Mouse (Mus musculus): ENCODE results near the gene Ccr1l1. TPM values are rescaled to one million over a fixed set of nuclear protein-coding genes. Genes with fewer than 3 reads are reported as not detected.

Gene Ccr1l1
- polyA plus RNA-seq, 1 experiment, result not detected

DNA sequence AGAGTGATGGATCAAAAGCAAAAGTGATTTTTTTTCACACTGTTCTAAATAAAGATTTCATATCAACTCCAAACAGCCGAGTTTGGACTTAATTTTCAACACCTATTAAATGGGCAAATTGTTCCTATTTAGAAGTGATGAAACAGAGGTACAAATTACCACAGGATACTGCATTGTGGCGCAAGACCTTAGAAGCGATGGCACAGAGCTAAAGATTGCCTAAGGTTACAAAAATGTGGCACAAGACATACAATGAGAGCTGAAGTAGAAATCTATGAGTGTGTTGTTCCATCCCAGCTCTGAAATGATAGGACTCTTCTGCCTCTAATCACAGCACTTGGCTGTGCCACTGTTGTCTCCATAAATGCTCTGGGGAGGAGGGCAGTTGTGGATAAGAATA lies 13.4 kb downstream of the Ccr1l1 start:
- H3ac ChIP-seq (ENCODE audit: control insufficient read depth, insufficient read length), result no peak overlapping the region
- TF ChIP-seq MYOG (IDR thresholded peaks at IDR 0.05; ENCODE audit: control insufficient read depth in 1 of 3, insufficient read depth in 1 of 3, insufficient read length in 2 of 3, low read depth in 2 of 3) (no peak), E2F4 (IDR thresholded peaks at IDR 0.05; ENCODE audit: insufficient read depth) (no peak), MYOD1 (IDR thresholded peaks at IDR 0.05; ENCODE audit: control insufficient read depth in 1 of 3, insufficient read length in 2 of 3, low read depth in 2 of 3) (no peak), USF1 (IDR thresholded peaks at IDR 0.05; ENCODE audit: low read depth) (no peak), POLR2A (IDR thresholded peaks at IDR 0.05; ENCODE audit: insufficient read length, low read depth) (no peak), POLR2AphosphoS2 (IDR thresholded peaks at IDR 0.05; ENCODE audit: insufficient read length, low read depth) (no peak), SRF (IDR thresholded peaks at IDR 0.05; ENCODE audit: control insufficient read depth, insufficient read length, low read depth) (no peak), CEBPB (IDR thresholded peaks at IDR 0.05; ENCODE audit: insufficient read depth, poor library complexity, severe bottlenecking) (no peak), REST (IDR thresholded peaks at IDR 0.05; ENCODE audit: insufficient read depth, insufficient read length) (no peak), TCF3 (IDR thresholded peaks at IDR 0.05; ENCODE audit: insufficient read length, low read depth) (no peak), MAX (IDR thresholded peaks at IDR 0.05; ENCODE audit: low read depth) (no peak), TCF12 (IDR thresholded peaks at IDR 0.05; ENCODE audit: insufficient read depth, poor library complexity, severe bottlenecking) (no peak)

DNA sequence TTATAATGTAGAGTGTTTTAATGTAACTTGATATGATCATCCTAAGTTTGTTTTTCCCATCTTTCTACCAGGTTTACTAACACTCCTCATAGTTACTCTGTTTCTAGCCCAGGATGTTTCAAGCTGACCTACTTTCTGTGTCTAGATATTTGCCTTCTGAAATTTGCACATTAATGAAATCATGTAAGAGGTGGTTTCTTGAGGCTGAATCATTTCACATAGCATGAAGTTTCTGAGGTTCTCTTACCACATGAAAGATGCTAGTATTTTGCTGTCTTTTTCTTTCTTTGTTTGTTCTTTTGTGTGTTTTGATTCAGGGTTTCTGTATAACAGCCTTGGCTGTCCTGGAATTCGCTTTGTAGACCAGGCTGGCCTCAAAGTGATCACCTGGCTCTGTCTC lies 18.0 kb downstream of the Ccr1l1 start:
- Histone ChIP-seq H3K27me3 (ENCODE audit: control insufficient read depth, insufficient read depth, insufficient read length) (no peaks in the 10 kb centered on the region), H3K4me2 (ENCODE audit: low read depth) (no peak overlapping the region), H3K36me3 (ENCODE audit: control insufficient read depth, insufficient read depth) (no peaks in the 10 kb centered on the region), H3K4me3 (no peak overlapping the region), H3ac (ENCODE audit: control insufficient read depth, insufficient read length) (no peak overlapping the region), H3K79me2 (ENCODE audit: control insufficient read depth, insufficient read depth) (no peaks in the 10 kb centered on the region)
- TF ChIP-seq MYOD1 (IDR thresholded peaks at IDR 0.05; ENCODE audit: control insufficient read depth in 1 of 3, insufficient read length in 2 of 3, low read depth in 2 of 3) (no peak), POLR2A (IDR thresholded peaks at IDR 0.05; ENCODE audit: insufficient read length, low read depth) (no peak), MYOG (IDR thresholded peaks at IDR 0.05; ENCODE audit: control insufficient read depth in 1 of 3, insufficient read depth in 1 of 3, insufficient read length in 2 of 3, low read depth in 2 of 3) (no peak), E2F4 (IDR thresholded peaks at IDR 0.05; ENCODE audit: insufficient read depth) (no peak), CEBPB (IDR thresholded peaks at IDR 0.05; ENCODE audit: insufficient read depth, poor library complexity, severe bottlenecking) (no peak), POLR2AphosphoS2 (IDR thresholded peaks at IDR 0.05; ENCODE audit: insufficient read length, low read depth) (no peak), MAX (IDR thresholded peaks at IDR 0.05; ENCODE audit: low read depth) (no peak), USF1 (IDR thresholded peaks at IDR 0.05; ENCODE audit: low read depth) (no peak), REST (IDR thresholded peaks at IDR 0.05; ENCODE audit: insufficient read depth, insufficient read length) (no peak), TCF3 (IDR thresholded peaks at IDR 0.05; ENCODE audit: insufficient read length, low read depth) (no peak), SRF (IDR thresholded peaks at IDR 0.05; ENCODE audit: control insufficient read depth, insufficient read length, low read depth) (no peak), TCF12 (IDR thresholded peaks at IDR 0.05; ENCODE audit: insufficient read depth, poor library complexity, severe bottlenecking) (no peak)

More for the DNA sequence above, 13.4 kb downstream of the Ccr1l1 start:
- no peaks in the 10 kb centered on the region for H3K36me3 ChIP-seq (ENCODE audit: control insufficient read depth, insufficient read depth)
- no peaks in the 10 kb centered on the region for H3K27me3 ChIP-seq (ENCODE audit: control insufficient read depth, insufficient read depth, insufficient read length)
- no peaks in the 10 kb centered on the region for H3K79me2 ChIP-seq (ENCODE audit: control insufficient read depth, insufficient read depth)
- no peak overlapping the region for H3K4me3 ChIP-seq
- no peak overlapping the region for H3K4me2 ChIP-seq (ENCODE audit: low read depth)

DNA sequence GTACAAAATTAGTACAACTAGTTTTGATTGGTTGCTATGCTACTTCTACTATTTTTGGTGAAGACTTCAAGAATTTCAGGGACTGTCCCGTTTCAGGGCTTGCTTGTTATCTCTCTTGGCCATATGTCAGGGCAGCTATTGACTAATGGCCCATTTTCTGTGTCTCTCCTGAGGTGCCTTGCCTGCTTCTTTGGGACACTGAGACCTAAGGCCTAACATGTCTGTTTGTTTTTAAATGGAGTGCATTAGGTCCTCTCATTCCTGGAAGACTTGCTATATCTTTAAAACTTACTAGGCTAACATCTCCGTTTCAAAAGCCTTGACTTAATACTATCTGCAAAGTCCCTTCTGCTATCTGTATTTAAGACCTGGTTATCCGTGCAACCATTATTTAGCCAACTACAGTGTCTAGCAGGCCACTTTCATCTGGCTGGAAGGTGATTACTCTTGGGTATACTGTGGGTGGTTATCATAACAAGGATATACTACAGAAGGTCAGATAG lies 20.2 kb downstream of the Ccr1l1 start:
- no peaks in the 10 kb centered on the region for H3K36me3 ChIP-seq (ENCODE audit: control insufficient read depth, insufficient read depth)
- TF ChIP-seq MAX (IDR thresholded peaks at IDR 0.05; ENCODE audit: low read depth) (no peak), MYOD1 (IDR thresholded peaks at IDR 0.05; ENCODE audit: control insufficient read depth in 1 of 3, insufficient read length in 2 of 3, low read depth in 2 of 3) (no peak), SRF (IDR thresholded peaks at IDR 0.05; ENCODE audit: control insufficient read depth, insufficient read length, low read depth) (no peak), REST (IDR thresholded peaks at IDR 0.05; ENCODE audit: insufficient read depth, insufficient read length) (no peak), E2F4 (IDR thresholded peaks at IDR 0.05; ENCODE audit: insufficient read depth) (no peak), TCF12 (IDR thresholded peaks at IDR 0.05; ENCODE audit: insufficient read depth, poor library complexity, severe bottlenecking) (no peak), CEBPB (IDR thresholded peaks at IDR 0.05; ENCODE audit: insufficient read depth, poor library complexity, severe bottlenecking) (no peak), POLR2AphosphoS2 (IDR thresholded peaks at IDR 0.05; ENCODE audit: insufficient read length, low read depth) (no peak), USF1 (IDR thresholded peaks at IDR 0.05; ENCODE audit: low read depth) (no peak), TCF3 (IDR thresholded peaks at IDR 0.05; ENCODE audit: insufficient read length, low read depth) (no peak), POLR2A (IDR thresholded peaks at IDR 0.05; ENCODE audit: insufficient read length, low read depth) (no peak), MYOG (IDR thresholded peaks at IDR 0.05; ENCODE audit: control insufficient read depth in 1 of 3, insufficient read depth in 1 of 3, insufficient read length in 2 of 3, low read depth in 2 of 3) (no peak)

DNA sequence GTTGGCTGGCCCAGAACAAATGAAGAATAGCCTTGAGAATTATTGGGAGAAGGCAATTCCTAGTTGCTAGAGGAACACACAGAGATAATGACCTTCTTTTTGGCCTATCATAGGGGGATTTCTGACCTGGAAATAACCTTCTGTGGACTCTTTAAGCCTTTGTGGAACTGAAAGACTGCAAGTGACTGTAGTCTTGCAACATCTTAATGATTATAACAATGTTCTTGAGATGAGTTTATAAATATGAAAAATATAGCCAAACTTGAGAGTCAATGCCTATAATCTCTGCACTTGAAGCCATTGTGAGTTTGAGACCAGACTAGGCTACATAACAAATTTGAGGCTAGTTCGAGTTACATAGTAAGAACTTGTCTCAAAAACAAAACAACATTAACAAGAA lies 21.3 kb downstream of the Ccr1l1 start:
- no peak for TF ChIP-seq E2F4 (IDR thresholded peaks at IDR 0.05; ENCODE audit: insufficient read depth)
- TF ChIP-seq SRF (IDR thresholded peaks at IDR 0.05; ENCODE audit: control insufficient read depth, insufficient read length, low read depth), result no peak
- TF ChIP-seq TCF12 (IDR thresholded peaks at IDR 0.05; ENCODE audit: insufficient read depth, poor library complexity, severe bottlenecking), result no peak
- no peak for TF ChIP-seq REST (IDR thresholded peaks at IDR 0.05; ENCODE audit: insufficient read depth, insufficient read length)
- TF ChIP-seq MAX (IDR thresholded peaks at IDR 0.05; ENCODE audit: low read depth), result no peak
- TF ChIP-seq POLR2A (IDR thresholded peaks at IDR 0.05; ENCODE audit: insufficient read length, low read depth), result no peak
- no peak for TF ChIP-seq MYOG (IDR thresholded peaks at IDR 0.05; ENCODE audit: control insufficient read depth in 1 of 3, insufficient read depth in 1 of 3, insufficient read length in 2 of 3, low read depth in 2 of 3)
- TF ChIP-seq POLR2AphosphoS2 (IDR thresholded peaks at IDR 0.05; ENCODE audit: insufficient read length, low read depth), result no peak
- H3K36me3 ChIP-seq (ENCODE audit: control insufficient read depth, insufficient read depth), result no peaks in the 10 kb centered on the region

More for the DNA sequence above, 20.2 kb downstream of the Ccr1l1 start:
- H3ac ChIP-seq (ENCODE audit: control insufficient read depth, insufficient read length), result no peak overlapping the region
- no peaks in the 10 kb centered on the region for H3K79me2 ChIP-seq (ENCODE audit: control insufficient read depth, insufficient read depth)
- H3K27me3 ChIP-seq (ENCODE audit: control insufficient read depth, insufficient read depth, insufficient read length), result no peaks in the 10 kb centered on the region
- no peak overlapping the region for H3K4me3 ChIP-seq
- no peak overlapping the region for H3K4me2 ChIP-seq (ENCODE audit: low read depth)

More for the DNA sequence above, 21.3 kb downstream of the Ccr1l1 start:
- Histone ChIP-seq H3K4me2 (ENCODE audit: low read depth) (no peak overlapping the region), H3ac (ENCODE audit: control insufficient read depth, insufficient read length) (no peak overlapping the region), H3K79me2 (ENCODE audit: control insufficient read depth, insufficient read depth) (no peaks in the 10 kb centered on the region), H3K4me3 (no peak overlapping the region), H3K27me3 (ENCODE audit: control insufficient read depth, insufficient read depth, insufficient read length) (no peaks in the 10 kb centered on the region)
